Mouse (Mus musculus) limb, embryonic 12.5 days (tissue): ENCODE results near the gene Rora. TPM values are rescaled to one million over a fixed set of nuclear protein-coding genes. Genes with fewer than 3 reads are reported as not detected.

Source experiments
- ATAC-seq: fragments of 200-750 bp; cut with Nextera tagmentation; 2 replicates; pipeline ENCODE4 v1.8.0; 2017; ENCODE audit warnings: low read depth, moderate TSS enrichment; ENCODE audit not compliant: insufficient number of reproducible peaks, insufficient read depth, low FRiP score, low TSS enrichment
- H3K27ac ChIP-seq: fragments of 300-500 bp; sonication (generic); 2 replicates; pipeline ENCODE4 v1.5.1; 2016; ENCODE audit warnings: mild to moderate bottlenecking, moderate library complexity
- H3K27me3 ChIP-seq: fragments of 300-500 bp; sonication (generic); 2 replicates; pipeline ENCODE4 v1.6.1; 2016; ENCODE audit warnings: mild to moderate bottlenecking, moderate library complexity
- H3K36me3 ChIP-seq: fragments of 300-500 bp; sonication (generic); 2 replicates; pipeline ENCODE4 v1.6.1; 2016; ENCODE audit warnings: mild to moderate bottlenecking, moderate library complexity
- H3K4me1 ChIP-seq: fragments of 300-500 bp; sonication (generic); replicated peaks from 2 replicates; pipeline ENCODE4 v1.6.1; 2016
- H3K4me2 ChIP-seq: fragments of 300-500 bp; sonication (generic); 2 replicates; pipeline ENCODE4 v1.6.1; 2016; ENCODE audit warnings: mild to moderate bottlenecking, moderate library complexity
- H3K4me3 ChIP-seq: fragments of 300-500 bp; sonication (generic); replicated peaks from 2 replicates; pipeline ENCODE4 v1.5.1; 2016; ENCODE audit warnings: mild to moderate bottlenecking
- H3K9ac ChIP-seq: fragments of 300-500 bp; sonication (generic); replicated peaks from 2 replicates; pipeline ENCODE4 v1.6.1; 2016; ENCODE audit warnings: mild to moderate bottlenecking, moderate library complexity
- H3K9me3 ChIP-seq: fragments of 300-500 bp; sonication (generic); 2 replicates; pipeline ENCODE4 v1.6.1; 2016; ENCODE audit warnings: mild to moderate bottlenecking, moderate library complexity
- WGBS: fragments of 180-500 bp; shearing (Covaris S2); methylation state at CpG from one replicate; pipeline ENCODE4 v1.1.7; 2016; 5-methylcytosine and 5-hydroxymethylcytosine counted together
- polyA plus RNA-seq: library from polyadenylated mRNA; unstranded; fragments of >200 nt; fragmentation: Nextera tagmentation; extraction: Ambion mirVana; gene quantifications from 2 replicates; pipeline ENCODE4 v1.2.1, GENCODE M21; 2016

Rora gene
- polyA plus RNA-seq, result 6.0 and 6.9 TPM in 2 replicates

GRCm38 (mm10) chr9:68653211-68654038 lies at the start of gene Rora:
Rora (plus strand) TSS chr9:68653786.
- under 1% methylated on average over 72 of the region's 72 CpGs for WGBS

GRCm38 (mm10) chr9:68614006-68614405 lies 39.6 kb upstream of the Rora start:
- Histone ChIP-seq H3K4me1 (no peaks in the 10 kb centered on the region), H3K9me3 (no peaks in the 10 kb centered on the region), H3K4me3 (no peak overlapping the region), H3K27ac (no peak overlapping the region), H3K4me2 (no peak overlapping the region), H3K36me3 (no peaks in the 10 kb centered on the region), H3K27me3 (no peaks in the 10 kb centered on the region), H3K9ac (no peak overlapping the region)
- WGBS, result 87% methylated on average over 9 of the region's 9 CpGs
- ATAC-seq, result no peak

More at GRCm38 (mm10) chr9:68653211-68654038, at the start of gene Rora:
- no peaks in the 10 kb centered on the region for H3K36me3 ChIP-seq
- no peaks in the 10 kb centered on the region for H3K9me3 ChIP-seq
- peak within 1 kb of the TSS; percentile 90 for H3K27ac ChIP-seq
- ATAC-seq, result peak; percentile 85
- peak within 1 kb of the TSS; percentile 79 for H3K9ac ChIP-seq
- H3K4me3 ChIP-seq, result peak within 1 kb of the TSS; percentile 83
- H3K27me3 ChIP-seq, result peaks cover 17% of the 10 kb centered on the region
- peak within 1 kb of the TSS; percentile 97 for H3K4me2 ChIP-seq
- peaks cover 7% of the 10 kb centered on the region for H3K4me1 ChIP-seq

- H3K27ac ChIP-seq, result no peak overlapping the region
- H3K36me3 ChIP-seq, result no peaks in the 10 kb centered on the region
- ATAC-seq, result no peak
- H3K27me3 ChIP-seq, result no peaks in the 10 kb centered on the region
- no peak overlapping the region for H3K4me2 ChIP-seq
- no peak overlapping the region for H3K9ac ChIP-seq
- WGBS, result 45% methylated on average over 4 of the region's 4 CpGs
- H3K4me1 ChIP-seq, result no peaks in the 10 kb centered on the region
- no peak overlapping the region for H3K4me3 ChIP-seq
- no peaks in the 10 kb centered on the region for H3K9me3 ChIP-seq
These were observed 36.5 kb upstream of the Rora start for GRCm38 (mm10) chr9:68617116-68617515.

- Histone ChIP-seq H3K4me2 (no peak overlapping the region), H3K27ac (no peak overlapping the region), H3K9ac (no peak overlapping the region), H3K9me3 (no peaks in the 10 kb centered on the region), H3K4me3 (no peak overlapping the region), H3K27me3 (no peaks in the 10 kb centered on the region), H3K36me3 (no peaks in the 10 kb centered on the region), H3K4me1 (no peaks in the 10 kb centered on the region)
- 80% methylated on average over 2 of the region's 2 CpGs for whole genome bisulfite sequencing
- no peak for ATAC-seq
These were observed 33.5 kb upstream of the Rora start for GRCm38 (mm10) chr9:68620036-68620435.

GRCm38 (mm10) chr9:68620441-68620840 lies 33.1 kb upstream of the Rora start:
- no peak for ATAC-seq
- Histone ChIP-seq H3K36me3 (no peaks in the 10 kb centered on the region), H3K9ac (no peak overlapping the region), H3K27ac (no peak overlapping the region), H3K4me2 (no peak overlapping the region), H3K4me3 (no peak overlapping the region), H3K9me3 (no peaks in the 10 kb centered on the region), H3K4me1 (no peaks in the 10 kb centered on the region), H3K27me3 (no peaks in the 10 kb centered on the region)
- 80% methylated on average over 6 of the region's 6 CpGs for WGBS

- Histone ChIP-seq H3K4me2 (no peak overlapping the region), H3K27ac (no peak overlapping the region), H3K4me3 (no peak overlapping the region), H3K4me1 (no peaks in the 10 kb centered on the region), H3K9ac (no peak overlapping the region), H3K36me3 (no peaks in the 10 kb centered on the region), H3K9me3 (no peaks in the 10 kb centered on the region), H3K27me3 (no peaks in the 10 kb centered on the region)
- ATAC-seq, result no peak
- WGBS, result 68% methylated on average over 4 of the region's 4 CpGs
These were observed 28.6 kb upstream of the Rora start for GRCm38 (mm10) chr9:68624981-68625380.

- Histone ChIP-seq H3K9me3 (no peaks in the 10 kb centered on the region), H3K4me2 (no peak overlapping the region), H3K27ac (no peak overlapping the region), H3K9ac (no peak overlapping the region), H3K36me3 (no peaks in the 10 kb centered on the region), H3K4me1 (no peaks in the 10 kb centered on the region), H3K27me3 (no peaks in the 10 kb centered on the region; the same call in 1 of the 2 replicates), H3K4me3 (no peak overlapping the region)
- WGBS, result 88% methylated on average over 8 of the region's 8 CpGs
- ATAC-seq, result no peak
These were observed 16.3 kb upstream of the Rora start for GRCm38 (mm10) chr9:68637301-68637700.

GRCm38 (mm10) chr9:68641123-68641522 lies 12.5 kb upstream of the Rora start:
- H3K9ac ChIP-seq, result no peak overlapping the region
- H3K4me3 ChIP-seq, result no peak overlapping the region
- H3K27me3 ChIP-seq, result no peaks in the 10 kb centered on the region; the same call in 1 of the 2 replicates
- H3K4me1 ChIP-seq, result no peaks in the 10 kb centered on the region
- 71% methylated on average over 3 of the region's 3 CpGs for WGBS
- no peak for ATAC-seq
- no peaks in the 10 kb centered on the region for H3K9me3 ChIP-seq
- no peak overlapping the region for H3K27ac ChIP-seq
- H3K4me2 ChIP-seq, result no peak overlapping the region
- no peaks in the 10 kb centered on the region for H3K36me3 ChIP-seq

GRCm38 (mm10) chr9:68648061-68648460 lies 5.5 kb upstream of the Rora start:
- Histone ChIP-seq H3K36me3 (no peaks in the 10 kb centered on the region), H3K4me2 (no peak overlapping the region), H3K9ac (no peak overlapping the region), H3K4me3 (no peak overlapping the region), H3K4me1 (no peaks in the 10 kb centered on the region), H3K9me3 (no peaks in the 10 kb centered on the region), H3K27ac (no peak overlapping the region), H3K27me3 (no peaks in the 10 kb centered on the region)
- 79% methylated on average over 3 of the region's 3 CpGs for WGBS
- no peak for ATAC-seq

GRCm38 (mm10) chr9:68654039-68654332 lies 400 bp downstream of the Rora start:
- Histone ChIP-seq H3K27me3 (peaks cover 17% of the 10 kb centered on the region), H3K27ac (peak overlapping the region; percentile 90), H3K9me3 (no peaks in the 10 kb centered on the region), H3K4me1 (peaks cover 7% of the 10 kb centered on the region), H3K4me2 (peak overlapping the region; percentile 97), H3K4me3 (peak overlapping the region; percentile 83), H3K36me3 (no peaks in the 10 kb centered on the region), H3K9ac (peak overlapping the region; percentile 79)
- no peak for ATAC-seq
- whole genome bisulfite sequencing, result under 1% methylated on average over 28 of the region's 28 CpGs

- Histone ChIP-seq H3K36me3 (no peaks in the 10 kb centered on the region), H3K4me2 (peak overlapping the region; percentile 97), H3K4me3 (peak overlapping the region; percentile 83), H3K9me3 (no peaks in the 10 kb centered on the region), H3K27me3 (peaks cover 17% of the 10 kb centered on the region), H3K4me1 (peaks cover 7% of the 10 kb centered on the region), H3K27ac (no peak overlapping the region; the same call in 1 of the 2 replicates), H3K9ac (peak overlapping the region; percentile 79)
- no peak for ATAC-seq
- WGBS, result under 1% methylated on average over 43 of the region's 43 CpGs
These were observed 889 bp downstream of the Rora start for GRCm38 (mm10) chr9:68654333-68655017.
